Mouse (Mus musculus): Measurements from ENCODE around the gene Farp1. TPM values are rescaled to one million over a fixed set of nuclear protein-coding genes. Genes with fewer than 3 reads are reported as not detected.
"Not testable (repeated sequence)": the region's sequence is repeated elsewhere in the genome, so short reads cannot be mapped to it uniquely, and the experiment has no call there.

Gene Farp1
- polyA plus RNA-seq, 1 experiment from 2014 or later, result 0.11 TPM

DNA sequence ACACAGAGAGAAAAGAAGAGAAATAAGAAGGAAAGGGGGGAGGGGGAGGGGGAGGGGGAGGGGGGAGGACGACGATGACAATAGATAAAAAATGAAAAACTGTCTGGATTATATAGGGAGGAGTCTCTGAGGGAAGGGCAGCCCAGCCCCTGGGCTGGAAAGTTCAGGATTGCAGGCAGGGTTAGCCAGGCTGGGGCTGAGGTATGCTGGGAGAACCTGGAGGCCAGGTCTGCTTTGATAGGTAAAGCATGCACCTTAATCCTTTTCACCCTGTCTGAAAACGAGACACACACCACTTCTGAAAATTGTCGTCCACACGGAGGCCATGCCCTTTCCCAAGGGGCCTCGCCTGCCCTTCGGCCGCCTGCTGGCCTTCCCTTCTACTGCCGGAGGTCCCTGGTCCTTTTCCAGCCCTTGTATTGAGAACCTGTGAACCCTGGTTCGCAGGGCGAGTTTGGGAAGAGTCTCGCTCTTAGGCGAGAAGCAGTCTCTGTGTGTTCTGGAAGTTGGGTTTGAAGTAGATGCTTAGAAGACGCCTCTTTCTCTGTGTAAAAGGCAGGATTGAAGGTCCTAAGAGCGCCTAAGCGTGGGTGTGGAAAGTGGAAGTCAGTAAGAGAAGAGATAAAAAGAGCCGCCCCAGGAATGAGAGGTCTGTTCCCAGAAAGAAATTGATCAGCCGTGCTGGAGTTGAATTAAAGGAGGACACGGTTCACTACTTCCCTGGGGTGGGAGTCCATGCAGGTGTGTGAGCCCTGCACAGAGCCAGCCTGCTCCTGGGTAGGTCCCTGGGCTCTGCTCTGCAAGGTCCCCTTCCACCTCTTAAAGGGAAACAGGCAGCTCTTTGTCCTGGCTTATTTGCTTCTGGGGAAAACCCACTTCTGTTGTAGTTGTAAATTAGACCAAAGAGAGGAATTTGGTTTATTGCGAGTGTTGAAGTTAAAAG lies 94.1 kb downstream of the Farp1 start:
- no peak overlapping the region for H3K27ac ChIP-seq
- no peak overlapping the region for H3K4me3 ChIP-seq (ENCODE audit: inconsistent target)
- 91% methylated on average over 18 of the region's 20 CpGs for WGBS (ENCODE audit: missing documents)
- no peaks in the 10 kb centered on the region for H3K79me2 ChIP-seq (ENCODE audit: inconsistent target)
- no peaks in the 10 kb centered on the region for H3K36me3 ChIP-seq (ENCODE audit: inconsistent target)

DNA sequence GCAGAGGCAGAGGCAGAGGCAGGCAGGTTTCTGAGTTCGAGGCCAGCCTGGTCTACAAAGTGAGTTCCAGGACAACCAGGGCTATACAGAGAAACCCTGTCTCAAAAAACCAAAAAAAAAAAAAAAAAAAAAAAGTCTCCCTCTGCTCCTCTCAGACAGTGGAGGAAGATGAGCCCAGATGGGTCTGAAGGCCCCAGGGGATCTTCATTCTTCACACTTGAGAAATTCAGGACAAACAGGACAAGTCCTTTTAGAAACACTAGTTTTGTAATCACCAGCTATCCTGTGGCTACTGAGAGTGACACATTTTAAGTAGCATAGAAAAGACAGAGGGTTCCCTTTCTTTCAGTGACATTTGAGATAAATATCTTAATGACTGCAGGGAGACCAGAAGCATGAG lies 95.4 kb downstream of the Farp1 start:
- not testable (repeated sequence) for H3K4me3 ChIP-seq (ENCODE audit: inconsistent target); H3K79me2 ChIP-seq (ENCODE audit: inconsistent target); H3K27ac ChIP-seq; H3K36me3 ChIP-seq (ENCODE audit: inconsistent target)
- WGBS (ENCODE audit: missing documents), result no CpG with 5 or more reads among the region's 1 CpGs

DNA sequence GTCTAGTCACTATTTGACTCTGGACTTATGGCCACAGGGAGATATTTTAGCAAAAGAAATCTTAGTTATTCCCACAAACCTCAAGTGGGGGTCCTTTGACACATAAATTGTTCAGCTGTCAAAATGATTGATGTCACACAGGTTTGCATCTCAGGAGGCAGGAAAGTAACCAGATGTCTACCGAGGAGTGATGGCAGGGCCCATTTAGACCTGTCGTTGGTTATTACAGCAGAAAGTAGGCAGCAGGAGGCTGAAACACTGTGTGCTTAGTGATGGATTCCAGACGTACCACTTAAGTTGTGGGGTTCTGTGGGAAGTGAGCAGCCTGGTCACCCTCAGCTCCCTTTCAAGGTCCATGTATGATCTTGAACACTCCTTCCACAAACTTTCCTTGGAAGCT lies 99.4 kb downstream of the Farp1 start:
- no peaks in the 10 kb centered on the region for H3K79me2 ChIP-seq (ENCODE audit: inconsistent target)
- no peak overlapping the region for H3K4me3 ChIP-seq (ENCODE audit: inconsistent target)
- H3K27ac ChIP-seq, result no peak overlapping the region
- 52% methylated on average over 3 of the region's 3 CpGs for WGBS (ENCODE audit: missing documents)
- H3K36me3 ChIP-seq (ENCODE audit: inconsistent target), result no peaks in the 10 kb centered on the region

DNA sequence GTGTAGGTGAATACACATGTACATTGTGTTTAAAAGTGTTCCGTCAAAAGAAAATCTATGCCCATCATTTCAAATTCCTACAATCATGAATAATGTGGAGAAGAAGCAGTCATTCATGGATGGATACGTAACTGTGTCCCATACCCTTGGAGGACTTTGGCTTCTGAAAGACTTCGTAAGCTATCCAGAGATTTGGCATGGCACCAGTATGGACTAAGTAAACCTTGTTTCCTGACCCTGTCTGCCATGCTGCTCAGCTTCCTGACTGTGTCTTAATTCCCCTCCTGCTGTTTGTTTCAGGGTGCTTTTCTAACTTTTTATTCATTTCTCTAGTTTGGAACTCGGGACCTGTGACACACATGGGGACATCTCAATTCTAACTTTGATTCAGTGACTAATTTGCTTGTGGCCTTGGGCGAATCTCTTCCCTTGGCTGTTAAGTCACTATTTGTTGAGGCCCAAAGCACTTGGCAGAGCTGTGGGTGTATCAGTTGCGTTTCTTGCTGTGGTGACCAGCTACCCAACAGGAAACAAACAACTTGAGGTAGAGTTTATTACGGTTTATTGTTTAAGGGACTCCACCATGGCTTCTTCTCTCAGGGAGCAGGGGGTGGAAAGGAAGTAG lies 108.9 kb downstream of the Farp1 start:
- Histone ChIP-seq H3K79me2 (ENCODE audit: inconsistent target) (no peaks in the 10 kb centered on the region), H3K36me3 (ENCODE audit: inconsistent target) (no peaks in the 10 kb centered on the region), H3K4me3 (ENCODE audit: inconsistent target) (no peak overlapping the region), H3K27ac (no peak overlapping the region)
- WGBS (ENCODE audit: missing documents), result 94% methylated on average over 7 of the region's 7 CpGs

- WGBS (ENCODE audit: missing documents), result 96% methylated on average over 2 of the region's 2 CpGs
- no peak overlapping the region for H3K27ac ChIP-seq
- no peaks in the 10 kb centered on the region for H3K36me3 ChIP-seq (ENCODE audit: inconsistent target)
- H3K4me3 ChIP-seq (ENCODE audit: inconsistent target), result no peak overlapping the region
- no peaks in the 10 kb centered on the region for H3K79me2 ChIP-seq (ENCODE audit: inconsistent target)
Measured at GRCm38 (mm10) chr14:121144496-121144895, 109.5 kb downstream of the Farp1 start.

DNA sequence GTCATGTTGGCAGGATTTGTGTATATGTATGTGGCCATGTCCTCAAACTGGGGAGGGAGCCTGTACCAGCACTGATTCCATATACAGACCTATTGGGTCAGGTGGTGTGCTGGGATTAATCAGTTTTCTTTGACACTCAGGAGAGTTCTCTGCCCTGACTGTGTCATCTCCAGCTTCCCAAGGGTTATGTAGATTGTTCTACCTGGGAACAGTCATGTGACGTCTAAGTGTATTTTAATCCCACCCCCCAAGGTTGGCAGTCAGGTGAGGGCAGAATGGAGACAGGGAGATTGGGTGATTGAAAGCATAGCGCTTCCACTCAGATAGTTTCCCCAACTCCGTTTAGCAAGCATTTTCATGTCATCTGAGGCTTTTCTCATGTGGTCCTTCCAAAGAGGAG lies 110.3 kb downstream of the Farp1 start:
- whole genome bisulfite sequencing (ENCODE audit: missing documents), result 81% methylated on average over 3 of the region's 3 CpGs
- no peak overlapping the region for H3K27ac ChIP-seq
- H3K36me3 ChIP-seq (ENCODE audit: inconsistent target), result no peaks in the 10 kb centered on the region
- no peak overlapping the region for H3K4me3 ChIP-seq (ENCODE audit: inconsistent target)
- H3K79me2 ChIP-seq (ENCODE audit: inconsistent target), result no peaks in the 10 kb centered on the region

DNA sequence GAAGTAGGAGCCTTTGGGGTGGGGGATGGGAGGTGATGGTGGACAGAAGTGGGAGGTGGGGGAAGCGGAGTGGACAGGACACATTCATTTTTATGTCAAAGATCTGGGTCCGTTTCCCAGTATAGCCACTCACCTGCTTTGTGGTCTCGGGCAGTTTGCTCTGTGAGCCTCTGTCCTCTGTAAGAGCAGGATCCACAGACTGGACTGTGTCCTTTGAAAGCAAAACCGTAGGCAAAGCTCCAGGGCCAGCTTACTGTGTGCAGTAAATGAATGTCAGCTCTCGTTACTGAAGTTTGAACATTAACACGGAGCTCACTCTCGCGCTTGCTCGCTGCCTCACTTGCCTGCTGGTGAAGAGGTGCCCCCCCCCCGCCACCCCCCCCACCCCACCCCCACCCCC lies 110.7 kb downstream of the Farp1 start:
- Histone ChIP-seq H3K4me3 (ENCODE audit: inconsistent target) (no peak overlapping the region), H3K79me2 (ENCODE audit: inconsistent target) (no peaks in the 10 kb centered on the region), H3K36me3 (ENCODE audit: inconsistent target) (no peaks in the 10 kb centered on the region), H3K27ac (no peak overlapping the region)
- WGBS (ENCODE audit: missing documents), result 32% methylated on average over 6 of the region's 10 CpGs

GRCm38 (mm10) chr14:121146213-121146612 lies 111.2 kb downstream of the Farp1 start:
- Histone ChIP-seq H3K27ac (no peak overlapping the region), H3K4me3 (ENCODE audit: inconsistent target) (no peak overlapping the region), H3K79me2 (ENCODE audit: inconsistent target) (no peaks in the 10 kb centered on the region), H3K36me3 (ENCODE audit: inconsistent target) (no peaks in the 10 kb centered on the region)
- WGBS (ENCODE audit: missing documents), result 15% methylated on average over 7 of the region's 7 CpGs

- WGBS (ENCODE audit: missing documents), result 83% methylated on average over 3 of the region's 3 CpGs
- Histone ChIP-seq H3K27ac (no peak overlapping the region), H3K4me3 (ENCODE audit: inconsistent target) (no peak overlapping the region), H3K36me3 (ENCODE audit: inconsistent target) (no peaks in the 10 kb centered on the region), H3K79me2 (ENCODE audit: inconsistent target) (no peaks in the 10 kb centered on the region)
Measured at GRCm38 (mm10) chr14:121147026-121147425, 112.0 kb downstream of the Farp1 start.

DNA sequence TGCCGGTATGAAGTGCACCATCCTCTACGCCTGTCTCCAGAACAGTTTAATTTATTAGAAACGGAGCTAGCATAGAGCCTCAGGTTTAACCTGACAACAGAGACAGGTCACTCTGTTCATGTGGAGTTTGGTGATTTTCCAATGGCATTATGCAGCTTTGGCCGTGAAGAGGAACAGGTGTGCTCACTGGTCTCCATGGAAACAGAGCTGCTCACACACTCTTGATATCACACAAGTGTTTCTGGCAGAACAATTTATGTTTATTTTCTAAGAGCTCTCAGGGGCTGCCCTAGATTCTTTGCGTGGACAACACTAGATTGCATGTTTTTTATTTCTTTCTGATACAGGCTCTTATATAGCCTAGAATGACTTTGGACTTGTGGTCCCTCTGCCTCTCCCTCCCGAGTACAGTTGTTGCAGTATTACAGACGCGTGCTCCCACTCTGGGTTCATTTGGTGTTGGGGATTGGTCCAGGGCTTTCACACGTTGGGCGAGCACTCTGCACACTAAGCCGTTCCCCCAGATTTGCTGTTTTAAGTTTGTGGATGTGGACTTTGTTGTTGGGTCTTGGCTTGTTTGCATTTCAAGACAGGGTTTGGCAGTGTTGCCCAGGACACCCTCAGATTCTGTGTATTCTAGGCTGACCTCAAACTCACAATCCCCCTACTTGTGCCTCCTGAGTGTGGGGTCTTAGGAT lies 113.2 kb downstream of the Farp1 start:
- H3K79me2 ChIP-seq (ENCODE audit: inconsistent target), result no peaks in the 10 kb centered on the region
- H3K4me3 ChIP-seq (ENCODE audit: inconsistent target), result no peak overlapping the region
- no peaks in the 10 kb centered on the region for H3K36me3 ChIP-seq (ENCODE audit: inconsistent target)
- no peak overlapping the region for H3K27ac ChIP-seq
- WGBS (ENCODE audit: missing documents), result 91% methylated on average over 11 of the region's 11 CpGs

GRCm38 (mm10) chr14:121149984-121150383 lies 115.0 kb downstream of the Farp1 start:
- Histone ChIP-seq H3K4me3 (ENCODE audit: inconsistent target) (no peak overlapping the region), H3K79me2 (ENCODE audit: inconsistent target) (no peaks in the 10 kb centered on the region), H3K27ac (no peak overlapping the region), H3K36me3 (ENCODE audit: inconsistent target) (no peaks in the 10 kb centered on the region)
- 88% methylated on average over 5 of the region's 5 CpGs for WGBS (ENCODE audit: missing documents)

GRCm38 (mm10) chr14:121151837-121152236 lies 116.8 kb downstream of the Farp1 start:
- no peak overlapping the region for H3K4me3 ChIP-seq (ENCODE audit: inconsistent target)
- no peak overlapping the region for H3K27ac ChIP-seq
- no peaks in the 10 kb centered on the region for H3K79me2 ChIP-seq (ENCODE audit: inconsistent target)
- H3K36me3 ChIP-seq (ENCODE audit: inconsistent target), result no peaks in the 10 kb centered on the region
- 97% methylated on average over 10 of the region's 10 CpGs for WGBS (ENCODE audit: missing documents)

DNA sequence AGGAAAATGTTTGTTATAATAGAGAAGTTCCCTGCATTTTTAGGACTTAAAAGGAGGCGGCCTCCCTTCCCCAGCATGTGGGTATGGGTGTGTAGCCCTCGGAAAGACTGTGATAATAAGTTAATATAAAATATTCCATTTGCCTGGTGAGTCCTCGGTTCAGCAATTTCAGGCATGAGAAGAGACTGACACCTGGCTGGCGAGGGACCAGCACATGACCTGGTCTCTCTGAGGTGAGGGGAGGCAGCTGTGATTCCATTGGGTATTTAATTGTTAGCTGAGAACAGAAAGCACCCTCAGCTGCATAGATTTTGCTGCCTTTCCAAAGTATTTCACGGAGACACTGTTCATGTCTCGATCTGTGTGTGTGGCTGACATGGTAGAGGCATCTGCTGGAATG lies 117.8 kb downstream of the Farp1 start:
- Histone ChIP-seq H3K36me3 (ENCODE audit: inconsistent target) (no peaks in the 10 kb centered on the region), H3K79me2 (ENCODE audit: inconsistent target) (no peaks in the 10 kb centered on the region), H3K4me3 (ENCODE audit: inconsistent target) (no peak overlapping the region), H3K27ac (no peak overlapping the region)
- 92% methylated on average over 6 of the region's 6 CpGs for WGBS (ENCODE audit: missing documents)

GRCm38 (mm10) chr14:121153260-121153659 lies 118.3 kb downstream of the Farp1 start:
- Histone ChIP-seq H3K27ac (no peak overlapping the region), H3K4me3 (ENCODE audit: inconsistent target) (no peak overlapping the region), H3K79me2 (ENCODE audit: inconsistent target) (no peaks in the 10 kb centered on the region), H3K36me3 (ENCODE audit: inconsistent target) (no peaks in the 10 kb centered on the region)
- WGBS (ENCODE audit: missing documents), result 90% methylated on average over 7 of the region's 7 CpGs

- 88% methylated on average over 4 of the region's 4 CpGs for WGBS (ENCODE audit: missing documents)
- H3K79me2 ChIP-seq (ENCODE audit: inconsistent target), result no peaks in the 10 kb centered on the region
- no peak overlapping the region for H3K4me3 ChIP-seq (ENCODE audit: inconsistent target)
- no peak overlapping the region for H3K27ac ChIP-seq
- no peaks in the 10 kb centered on the region for H3K36me3 ChIP-seq (ENCODE audit: inconsistent target)
Measured at GRCm38 (mm10) chr14:121155173-121155572, 120.2 kb downstream of the Farp1 start.

Measured in macrophage (primary cell).